In genomic region chr7:109985661-109986132, GRCm38 (mm10) we compare ENCODE assay signal across 8 mouse cellular contexts. TPM values are rescaled to one million over a fixed set of nuclear protein-coding genes. Genes with fewer than 3 reads are reported as not detected.
DNase-seq lines count a peak whose midpoint lies in the region; ATAC-seq lines count a peak whose summit lies in the region.

No protein-coding gene starts in this region.

- peak overlapping the region; percentile 69 for H3K4me3 ChIP-seq in heart, embryonic 15.5 days
- H3K4me3 ChIP-seq in embryonic facial prominence, embryonic 10.5 days = peak overlapping the region; percentile 68
- H3K4me3 ChIP-seq in intestine, embryonic 16.5 days (ENCODE audit: low read length) = peak overlapping the region; percentile 66
- peak overlapping the region; percentile 49 for H3K4me3 ChIP-seq in midbrain, embryonic 14.5 days (replicated peaks; ENCODE audit: low read depth, low read length)

- no peaks in the 10 kb centered on the region for H3K27me3 ChIP-seq in heart, embryonic 15.5 days
- H3K27me3 ChIP-seq in embryonic facial prominence, embryonic 10.5 days (replicated peaks; ENCODE audit: low read depth, poor library complexity, severe bottlenecking) = no peaks in the 10 kb centered on the region
- H3K27me3 ChIP-seq in intestine, embryonic 16.5 days (replicated peaks; ENCODE audit: control insufficient read depth, insufficient read depth, low read length) = no peaks in the 10 kb centered on the region
- no peaks in the 10 kb centered on the region for H3K27me3 ChIP-seq in midbrain, embryonic 14.5 days (ENCODE audit: control insufficient read depth, insufficient read depth, low read length)

- H3K4me2 ChIP-seq in heart, embryonic 15.5 days = peak overlapping the region; percentile 68
- peak overlapping the region; percentile 55 for H3K4me2 ChIP-seq in intestine, embryonic 16.5 days (ENCODE audit: low read depth, low read length)
- peak overlapping the region; percentile 73 for H3K4me2 ChIP-seq in midbrain, embryonic 14.5 days (ENCODE audit: low read length)

- H3K4me1 ChIP-seq in heart, embryonic 15.5 days (replicated peaks) = peaks cover 11% of the 10 kb centered on the region
- peaks cover 13% of the 10 kb centered on the region for H3K4me1 ChIP-seq in embryonic facial prominence, embryonic 10.5 days
- H3K4me1 ChIP-seq in intestine, embryonic 16.5 days (ENCODE audit: control insufficient read depth, insufficient read depth, low read length) = peaks cover 4% of the 10 kb centered on the region; the same call in 1 of the 2 replicates
- peaks cover 12% of the 10 kb centered on the region for H3K4me1 ChIP-seq in midbrain, embryonic 14.5 days (ENCODE audit: control insufficient read depth, insufficient read depth, low read length)

- intact Hi-C loops in heart, postnatal 25 days (cut with DNase I) = loop anchor here (2.0 kb wide), 1 partner anchor 33 kb away; the partner anchor contains the start of gene Ipo7

- no peaks in the 10 kb centered on the region for H3K9me3 ChIP-seq in heart, embryonic 15.5 days (replicated peaks)
- no peaks in the 10 kb centered on the region for H3K9me3 ChIP-seq in embryonic facial prominence, embryonic 10.5 days
- no peaks in the 10 kb centered on the region for H3K9me3 ChIP-seq in intestine, embryonic 16.5 days (ENCODE audit: control insufficient read depth, low read length)
- no peaks in the 10 kb centered on the region for H3K9me3 ChIP-seq in midbrain, embryonic 14.5 days (ENCODE audit: control insufficient read depth, low read length)

- peaks cover 13% of the 10 kb centered on the region for H3K36me3 ChIP-seq in heart, embryonic 15.5 days
- peaks cover 34% of the 10 kb centered on the region for H3K36me3 ChIP-seq in embryonic facial prominence, embryonic 10.5 days (replicated peaks)
- H3K36me3 ChIP-seq in intestine, embryonic 16.5 days (ENCODE audit: control insufficient read depth, insufficient read depth, low read length) = no peaks in the 10 kb centered on the region
- peaks cover 11% of the 10 kb centered on the region for H3K36me3 ChIP-seq in midbrain, embryonic 14.5 days (ENCODE audit: control insufficient read depth, insufficient read depth, low read length)

- H3K27ac ChIP-seq in heart, embryonic 15.5 days = peak overlapping the region; percentile 86
- peak overlapping the region; percentile 82 for H3K27ac ChIP-seq in embryonic facial prominence, embryonic 10.5 days (replicated peaks)
- H3K27ac ChIP-seq in intestine, embryonic 16.5 days (ENCODE audit: low read length) = peak overlapping the region; percentile 81
- peak overlapping the region; percentile 66; the same call in 1 of the 2 replicates for H3K27ac ChIP-seq in midbrain, embryonic 14.5 days (replicated peaks; ENCODE audit: low read depth, low read length)

- ATAC-seq in heart, embryonic 15.5 days (replicated peaks; ENCODE audit: insufficient number of reproducible peaks, insufficient read depth, low FRiP score, low read depth) = peak; percentile 45
- ATAC-seq in CD4-positive, CD25-positive, alpha-beta regulatory T cell, adult 4 months = peak; percentile 7
- peak; percentile 72 for ATAC-seq in intestine, embryonic 16.5 days
- no peak for ATAC-seq in midbrain, embryonic 14.5 days (ENCODE audit: low FRiP score, low TSS enrichment)

- peak overlapping the region; percentile 64 for H3K9ac ChIP-seq in heart, embryonic 15.5 days
- H3K9ac ChIP-seq in intestine, embryonic 16.5 days (ENCODE audit: low read depth, low read length) = peak overlapping the region; percentile 80
- peak overlapping the region; percentile 64 for H3K9ac ChIP-seq in midbrain, embryonic 14.5 days (replicated peaks; ENCODE audit: low read length)

- no peak for DNase-seq in heart, postnatal 25 days (ENCODE audit: low spot score)
- no peak for DNase-seq in embryonic facial prominence, embryonic 10.5 days (ENCODE audit: low spot score)
- DNase-seq in midbrain, embryonic 14.5 days = peak; percentile 23
- no peak for DNase-seq in Muller cell, postnatal 12 days (ENCODE audit: inconsistent ontology term)
- no peak for DNase-seq in right cerebral cortex, postnatal 4 days

- under 1% methylated on average over 27 of the region's 27 CpGs for WGBS in heart, embryonic 15.5 days
- under 1% methylated on average over 27 of the region's 27 CpGs for WGBS in embryonic facial prominence, embryonic 10.5 days
- WGBS in intestine, embryonic 16.5 days = under 1% methylated on average over 27 of the region's 27 CpGs
- WGBS in midbrain, embryonic 14.5 days = under 1% methylated on average over 27 of the region's 27 CpGs

RNA-seq across cellular contexts. Expression of gene Tmem41b, which starts 1.0 kb away (rescaled TPM):
- 44.1 and 44.6 TPM in 2 replicates for polyA plus RNA-seq in heart, embryonic 15.5 days (2015; fragmentation: Nextera tagmentation; extraction: Ambion mirVana)
- total RNA-seq in heart, postnatal 25 days (2021) = 10 to 100 TPM; 45.8 to 56.8 TPM
- 10 to 100 TPM; 35.0 to 39.5 TPM for polyA plus RNA-seq in CD4-positive, CD25-positive, alpha-beta regulatory T cell, adult 4 months (2017; shearing (Covaris generic))
- polyA plus RNA-seq in embryonic facial prominence, embryonic 10.5 days (2016; fragmentation: Nextera tagmentation; extraction: Ambion mirVana) = 68.5 and 73.6 TPM in 2 replicates
- 88.6 and 98.5 TPM in 2 replicates for polyA plus RNA-seq in intestine, embryonic 16.5 days (2015; fragmentation: Nextera tagmentation; extraction: Ambion mirVana)
- 54.8 and 71.6 TPM in 2 replicates for polyA plus RNA-seq in midbrain, embryonic 14.5 days (2014; fragmentation: Nextera tagmentation; extraction: Ambion mirVana)

RNA-seq across cellular contexts. Expression of gene Dennd5a, which starts 25.4 kb away (rescaled TPM):
- polyA plus RNA-seq in heart, embryonic 15.5 days (2015; fragmentation: Nextera tagmentation; extraction: Ambion mirVana) = 37.8 and 38.7 TPM in 2 replicates
- 100 to 1,000 TPM; 144 to 148 TPM for total RNA-seq in heart, postnatal 25 days (2021)
- 10 to 100 TPM; 23.4 to 27.6 TPM for polyA plus RNA-seq in CD4-positive, CD25-positive, alpha-beta regulatory T cell, adult 4 months (2017; shearing (Covaris generic))
- 28.2 and 33.3 TPM in 2 replicates for polyA plus RNA-seq in embryonic facial prominence, embryonic 10.5 days (2016; fragmentation: Nextera tagmentation; extraction: Ambion mirVana)
- polyA plus RNA-seq in intestine, embryonic 16.5 days (2015; fragmentation: Nextera tagmentation; extraction: Ambion mirVana) = 16.3 and 18.0 TPM in 2 replicates
- polyA plus RNA-seq in midbrain, embryonic 14.5 days (2014; fragmentation: Nextera tagmentation; extraction: Ambion mirVana) = 54.6 and 57.2 TPM in 2 replicates

RNA-seq across cellular contexts. Expression of gene Ipo7, which starts 32.4 kb away (rescaled TPM):
- 34.3 and 35.3 TPM in 2 replicates for polyA plus RNA-seq in heart, embryonic 15.5 days (2015; fragmentation: Nextera tagmentation; extraction: Ambion mirVana)
- 100 to 1,000 TPM in 1 of 2 experiments, 10 to 100 TPM in 1; 98.6 to 101 TPM for total RNA-seq in heart, postnatal 25 days (2021)
- polyA plus RNA-seq in CD4-positive, CD25-positive, alpha-beta regulatory T cell, adult 4 months (2017; shearing (Covaris generic)) = 10 to 100 TPM; 24.0 to 33.0 TPM
- 57.0 and 57.5 TPM in 2 replicates for polyA plus RNA-seq in embryonic facial prominence, embryonic 10.5 days (2016; fragmentation: Nextera tagmentation; extraction: Ambion mirVana)
- polyA plus RNA-seq in intestine, embryonic 16.5 days (2015; fragmentation: Nextera tagmentation; extraction: Ambion mirVana) = 38.9 and 39.1 TPM in 2 replicates
- 19.2 and 21.3 TPM in 2 replicates for polyA plus RNA-seq in midbrain, embryonic 14.5 days (2014; fragmentation: Nextera tagmentation; extraction: Ambion mirVana)
